Mouse (Mus musculus): Measurements from ENCODE around the gene Fam129c. TPM values are rescaled to one million over a fixed set of nuclear protein-coding genes. Genes with fewer than 3 reads are reported as not detected.
A peak's percentile ranks its signal among the peaks of the same experiment; 100 is the strongest.

Fam129c gene
- polyA plus RNA-seq, 1 experiment from 2014 or later: 1.2 TPM

GRCm38 (mm10) chr8:71566501-71566900 is 30.9 kb upstream of the Fam129c start, which contains the start of gene Nxnl1:
Gene Nxnl1 (minus strand): TSS chr8:71566601.
- DNase-seq (ENCODE audit: low spot score) (no peak), ATAC-seq (no peak)
- Histone ChIP-seq H3K36me3 (ENCODE audit: insufficient read depth, low read length) (no peaks in the 10 kb centered on the region), H3K9ac (replicated peaks; ENCODE audit: low read depth) (no peak within 1 kb of the TSS), H3K27me3 (replicated peaks; ENCODE audit: insufficient read depth, low read length) (peaks cover 9% of the 10 kb centered on the region), H3K27ac (ENCODE audit: low read length) (no peak within 1 kb of the TSS), H3K9me3 (ENCODE audit: low read length) (no peaks in the 10 kb centered on the region), H3K4me1 (ENCODE audit: insufficient read depth, low read depth, low read length) (peaks cover 13% of the 10 kb centered on the region; the same call in 1 of the 2 replicates), H3K4me2 (replicated peaks; ENCODE audit: low read depth, low read length) (no peak within 1 kb of the TSS), H3K4me3 (ENCODE audit: low read depth, low read length) (no peak within 1 kb of the TSS)
- WGBS: 56% methylated on average over 3 of the region's 3 CpGs
- no peak for TF ChIP-seq CTCF (IDR thresholded peaks at IDR 0.05)
- TF ChIP-seq EP300 (IDR thresholded peaks at IDR 0.05): no peak

GRCm38 (mm10) chr8:71567587-71567986 is 29.9 kb upstream of the Fam129c start:
- Histone ChIP-seq H3K4me2 (replicated peaks; ENCODE audit: low read depth, low read length) (no peak overlapping the region), H3K4me1 (ENCODE audit: insufficient read depth, low read depth, low read length) (peaks cover 11% of the 10 kb centered on the region; the same call in 1 of the 2 replicates), H3K27me3 (replicated peaks; ENCODE audit: insufficient read depth, low read length) (peaks cover under 1% of the 10 kb centered on the region; the same call in 1 of the 2 replicates), H3K27ac (ENCODE audit: low read length) (peak overlapping the region; percentile 32; the same call in 1 of the 2 replicates), H3K4me3 (ENCODE audit: low read depth, low read length) (no peak overlapping the region), H3K36me3 (ENCODE audit: insufficient read depth, low read length) (no peaks in the 10 kb centered on the region), H3K9me3 (ENCODE audit: low read length) (no peaks in the 10 kb centered on the region), H3K9ac (replicated peaks; ENCODE audit: low read depth) (no peak overlapping the region)
- DNase-seq (ENCODE audit: low spot score) (no peak), ATAC-seq (no peak)
- 60% methylated on average over 7 of the region's 7 CpGs for WGBS
- TF ChIP-seq EP300 (IDR thresholded peaks at IDR 0.05): no peak
- TF ChIP-seq CTCF (IDR thresholded peaks at IDR 0.05): no peak

- WGBS: 11% methylated on average over 13 of the region's 13 CpGs
- peaks cover 10% of the 10 kb centered on the region; the same call in 1 of the 2 replicates for H3K4me1 ChIP-seq (ENCODE audit: insufficient read depth, low read depth, low read length)
- H3K27ac ChIP-seq (ENCODE audit: low read length): peak within 1 kb of the TSS; percentile 90
- peak within 1 kb of the TSS; percentile 47 for H3K4me3 ChIP-seq (ENCODE audit: low read depth, low read length)
- H3K9ac ChIP-seq (replicated peaks; ENCODE audit: low read depth): 0 out of 2 replicates have a peak within 1 kb of the TSS, but pooled peaks have one; percentile 12
- no peaks in the 10 kb centered on the region for H3K9me3 ChIP-seq (ENCODE audit: low read length)
- no peaks in the 10 kb centered on the region for H3K36me3 ChIP-seq (ENCODE audit: insufficient read depth, low read length)
- TF ChIP-seq CTCF (IDR thresholded peaks at IDR 0.05) (no peak), EP300 (IDR thresholded peaks at IDR 0.05) (no peak)
- peak; percentile 53 for DNase-seq (ENCODE audit: low spot score)
- no peak for ATAC-seq
- peak within 1 kb of the TSS; percentile 69 for H3K4me2 ChIP-seq (replicated peaks; ENCODE audit: low read depth, low read length)
- H3K27me3 ChIP-seq (replicated peaks; ENCODE audit: insufficient read depth, low read length): no peaks in the 10 kb centered on the region
Observed at GRCm38 (mm10) chr8:71568387-71568937, 29.0 kb upstream of the Fam129c start, which contains the start of gene Slc27a1. Gene Slc27a1 (plus strand): TSS chr8:71568882.

- no peak for TF ChIP-seq EP300 (IDR thresholded peaks at IDR 0.05)
- no peak for TF ChIP-seq CTCF (IDR thresholded peaks at IDR 0.05)
- H3K4me1 ChIP-seq (ENCODE audit: insufficient read depth, low read depth, low read length): peaks cover 10% of the 10 kb centered on the region; the same call in 1 of the 2 replicates
- H3K27ac ChIP-seq (ENCODE audit: low read length): peak overlapping the region; percentile 90
- H3K4me2 ChIP-seq (replicated peaks; ENCODE audit: low read depth, low read length): peak overlapping the region; percentile 69
- no peaks in the 10 kb centered on the region for H3K27me3 ChIP-seq (replicated peaks; ENCODE audit: insufficient read depth, low read length)
- DNase-seq (ENCODE audit: low spot score) (no peak), ATAC-seq (no peak)
- H3K9ac ChIP-seq (replicated peaks; ENCODE audit: low read depth): no peak overlapping the region
- no peaks in the 10 kb centered on the region for H3K9me3 ChIP-seq (ENCODE audit: low read length)
- WGBS: 33% methylated on average over 6 of the region's 6 CpGs
- peak overlapping the region; percentile 47; the same call in 1 of the 2 replicates for H3K4me3 ChIP-seq (ENCODE audit: low read depth, low read length)
- H3K36me3 ChIP-seq (ENCODE audit: insufficient read depth, low read length): no peaks in the 10 kb centered on the region
Observed at GRCm38 (mm10) chr8:71568941-71569340, 28.5 kb upstream of the Fam129c start.

GRCm38 (mm10) chr8:71569366-71570290 is 27.8 kb upstream of the Fam129c start:
- Histone ChIP-seq H3K4me2 (replicated peaks; ENCODE audit: low read depth, low read length) (peak overlapping the region; percentile 69), H3K4me1 (ENCODE audit: insufficient read depth, low read depth, low read length) (peaks cover 10% of the 10 kb centered on the region; the same call in 1 of the 2 replicates), H3K9ac (replicated peaks; ENCODE audit: low read depth) (0 out of 2 replicates have a peak overlapping the region, but pooled peaks have one; percentile 12), H3K9me3 (ENCODE audit: low read length) (no peaks in the 10 kb centered on the region), H3K4me3 (ENCODE audit: low read depth, low read length) (peak overlapping the region; percentile 47), H3K27me3 (replicated peaks; ENCODE audit: insufficient read depth, low read length) (no peaks in the 10 kb centered on the region), H3K27ac (ENCODE audit: low read length) (peak overlapping the region; percentile 90), H3K36me3 (ENCODE audit: insufficient read depth, low read length) (no peaks in the 10 kb centered on the region)
- 1% methylated on average over 50 of the region's 51 CpGs for WGBS
- TF ChIP-seq EP300 (IDR thresholded peaks at IDR 0.05) (0 out of 2 replicates have a peak, but pooled peaks have one; percentile 38), CTCF (IDR thresholded peaks at IDR 0.05) (no peak)
- ATAC-seq: peak; percentile 79
- DNase-seq (ENCODE audit: low spot score): peak; percentile 96

Data from lung, postnatal 0 days (tissue).